Mouse (Mus musculus) myocyte (in vitro differentiated cells): ENCODE measurements at regions not wholly inside any gene's neighbourhood (a gene's known extent, or its start where the extent isn't known, plus 50 kb on each side); places are given as distances from the start of the nearest gene placed in this dataset.

ENCODE experiments used
- H3K27me3 ChIP-seq: one replicate; pipeline ENCODE4 v1.6.1; 2011; ENCODE audit not compliant: control insufficient read depth, insufficient read depth, insufficient read length
- H3K36me3 ChIP-seq: one replicate; pipeline ENCODE4 v1.6.1; 2011; ENCODE audit not compliant: control insufficient read depth, insufficient read depth
- H3K4me2 ChIP-seq: one replicate; pipeline ENCODE4 v1.6.1; 2011; ENCODE audit warnings: low read depth, control low read depth
- H3K4me3 ChIP-seq: one replicate; pipeline ENCODE4 v1.5.1; 2011; ENCODE audit warnings: mild to moderate bottlenecking, control low read depth, moderate library complexity
- H3K79me2 ChIP-seq: one replicate; pipeline ENCODE4 v1.6.1; 2011; ENCODE audit not compliant: control insufficient read depth, insufficient read depth
- H3ac ChIP-seq: one replicate; pipeline ENCODE4 v1.6.1; 2011; ENCODE audit not compliant: control insufficient read depth, insufficient read length
- CEBPB ChIP-seq: IDR thresholded peaks from 2 replicates; pipeline ENCODE4 v1.6.1; 2011; ENCODE audit warnings: mild to moderate bottlenecking, moderate library complexity; ENCODE audit not compliant: poor library complexity, insufficient read depth, severe bottlenecking
- E2F4 ChIP-seq: IDR thresholded peaks from one replicate; pipeline ENCODE4 v1.6.1; 2011; ENCODE audit warnings: mild to moderate bottlenecking, control low read depth, moderate library complexity; ENCODE audit not compliant: insufficient read depth
- MAX ChIP-seq: IDR thresholded peaks from one replicate; pipeline ENCODE4 v1.6.1; 2011; ENCODE audit warnings: low read depth, mild to moderate bottlenecking, control low read depth
- MYOD1 ChIP-seq, 3 experiments: IDR thresholded peaks; one replicate each; pipeline ENCODE4 v1.6.1; 2011; ENCODE audit warnings: control low read depth in 2 of 3, low read depth in 2 of 3, mild to moderate bottlenecking in 2 of 3, moderate library complexity in 1 of 3; ENCODE audit not compliant: insufficient read length in 2 of 3, control insufficient read depth in 1 of 3
- MYOG ChIP-seq, 3 experiments: IDR thresholded peaks; one replicate each; pipeline ENCODE4 v1.6.1; 2011; ENCODE audit warnings: control low read depth in 2 of 3, low read depth in 2 of 3, mild to moderate bottlenecking in 2 of 3; ENCODE audit not compliant: insufficient read length in 2 of 3, control insufficient read depth in 1 of 3, insufficient read depth in 1 of 3
- POLR2A ChIP-seq: IDR thresholded peaks from one replicate; pipeline ENCODE4 v1.6.1; 2011; ENCODE audit warnings: low read depth, mild to moderate bottlenecking, control low read depth, moderate library complexity; ENCODE audit not compliant: insufficient read length
- POLR2AphosphoS2 ChIP-seq: IDR thresholded peaks from one replicate; pipeline ENCODE4 v1.6.1; 2011; ENCODE audit warnings: low read depth, control low read depth; ENCODE audit not compliant: insufficient read length
- REST ChIP-seq: IDR thresholded peaks from one replicate; pipeline ENCODE4 v1.6.1; 2011; ENCODE audit warnings: mild to moderate bottlenecking, control low read depth, moderate library complexity; ENCODE audit not compliant: insufficient read depth, insufficient read length
- SRF ChIP-seq: IDR thresholded peaks from one replicate; pipeline ENCODE4 v1.6.1; 2011; ENCODE audit warnings: low read depth; ENCODE audit not compliant: control insufficient read depth, insufficient read length
- TCF12 ChIP-seq: IDR thresholded peaks from one replicate; pipeline ENCODE4 v1.6.1; 2011; ENCODE audit warnings: mild to moderate bottlenecking, control low read depth; ENCODE audit not compliant: poor library complexity, insufficient read depth, severe bottlenecking
- TCF3 ChIP-seq: IDR thresholded peaks from one replicate; pipeline ENCODE4 v1.6.1; 2011; ENCODE audit warnings: low read depth, control low read depth; ENCODE audit not compliant: insufficient read length
- USF1 ChIP-seq: IDR thresholded peaks from one replicate; pipeline ENCODE4 v1.6.1; 2011; ENCODE audit warnings: low read depth, mild to moderate bottlenecking, control low read depth, moderate library complexity

- Histone ChIP-seq H3K79me2 (no peaks in the 10 kb centered on the region), H3K36me3 (no peaks in the 10 kb centered on the region), H3K4me3 (no peak overlapping the region), H3ac (no peak overlapping the region), H3K4me2 (no peak overlapping the region), H3K27me3 (no peaks in the 10 kb centered on the region)
- TF ChIP-seq CEBPB (no peak), POLR2A (no peak), MYOG (IDR thresholded peaks at IDR 0.05; ENCODE audit: control insufficient read depth in 1 of 3, insufficient read depth in 1 of 3, insufficient read length in 2 of 3, low read depth in 2 of 3) (no peak), SRF (no peak), REST (no peak), TCF12 (no peak), POLR2AphosphoS2 (no peak), USF1 (no peak), E2F4 (no peak), MAX (no peak), MYOD1 (IDR thresholded peaks at IDR 0.05; ENCODE audit: control insufficient read depth in 1 of 3, insufficient read length in 2 of 3, low read depth in 2 of 3) (no peak), TCF3 (no peak)
These were observed 217.9 kb upstream of the Gmds start for GRCm38 (mm10) chr13:32556396-32556795.

- Histone ChIP-seq H3K79me2 (no peaks in the 10 kb centered on the region), H3ac (no peak overlapping the region), H3K4me3 (no peak overlapping the region), H3K4me2 (no peak overlapping the region), H3K36me3 (no peaks in the 10 kb centered on the region), H3K27me3 (no peaks in the 10 kb centered on the region)
- no peak for TF ChIP-seq POLR2AphosphoS2
- TF ChIP-seq TCF3 = no peak
- TF ChIP-seq SRF = no peak
- TF ChIP-seq MAX = no peak
These were observed 216.5 kb upstream of the Gmds start for GRCm38 (mm10) chr13:32555064-32555463.

- Histone ChIP-seq H3K36me3 (no peaks in the 10 kb centered on the region), H3ac (no peak overlapping the region), H3K4me3 (no peak overlapping the region), H3K4me2 (no peak overlapping the region), H3K27me3 (no peaks in the 10 kb centered on the region), H3K79me2 (no peaks in the 10 kb centered on the region)
- no peak for TF ChIP-seq SRF
- TF ChIP-seq TCF12 = no peak
These were observed 216.1 kb upstream of the Gmds start for GRCm38 (mm10) chr13:32554601-32555000.

- no peak overlapping the region for H3K4me2 ChIP-seq
- H3K4me3 ChIP-seq = no peak overlapping the region
- TF ChIP-seq REST = no peak
- TF ChIP-seq MYOD1 (IDR thresholded peaks at IDR 0.05; ENCODE audit: control insufficient read depth in 1 of 3, insufficient read length in 2 of 3, low read depth in 2 of 3) = no peak
- no peak for TF ChIP-seq TCF3
- TF ChIP-seq USF1 = no peak
- TF ChIP-seq TCF12 = no peak
- TF ChIP-seq CEBPB = no peak
- TF ChIP-seq MYOG (IDR thresholded peaks at IDR 0.05; ENCODE audit: control insufficient read depth in 1 of 3, insufficient read depth in 1 of 3, insufficient read length in 2 of 3, low read depth in 2 of 3) = no peak
- no peak for TF ChIP-seq POLR2A
- TF ChIP-seq SRF = no peak
- no peak for TF ChIP-seq E2F4
- TF ChIP-seq MAX = no peak
- TF ChIP-seq POLR2AphosphoS2 = no peak
- no peak overlapping the region for H3ac ChIP-seq
- no peaks in the 10 kb centered on the region for H3K27me3 ChIP-seq
- no peaks in the 10 kb centered on the region for H3K79me2 ChIP-seq
- H3K36me3 ChIP-seq = no peaks in the 10 kb centered on the region
These were observed 214.6 kb upstream of the Gmds start for GRCm38 (mm10) chr13:32553136-32553535.

- Histone ChIP-seq H3K4me2 (no peak overlapping the region), H3K4me3 (no peak overlapping the region), H3K27me3 (no peaks in the 10 kb centered on the region), H3ac (no peak overlapping the region), H3K36me3 (no peaks in the 10 kb centered on the region), H3K79me2 (no peaks in the 10 kb centered on the region)
- TF ChIP-seq REST (no peak), MYOD1 (IDR thresholded peaks at IDR 0.05; ENCODE audit: control insufficient read depth in 1 of 3, insufficient read length in 2 of 3, low read depth in 2 of 3) (no peak), POLR2A (no peak), TCF12 (no peak), POLR2AphosphoS2 (no peak), CEBPB (no peak), SRF (no peak), TCF3 (no peak), MAX (no peak), MYOG (IDR thresholded peaks at IDR 0.05; ENCODE audit: control insufficient read depth in 1 of 3, insufficient read depth in 1 of 3, insufficient read length in 2 of 3, low read depth in 2 of 3) (no peak), USF1 (no peak), E2F4 (no peak)
These were observed 211.6 kb upstream of the Gmds start for GRCm38 (mm10) chr13:32550113-32550512.
